Mouse (Mus musculus): ENCODE results near the gene Lyve1. TPM values are rescaled to one million over a fixed set of nuclear protein-coding genes. Genes with fewer than 3 reads are reported as not detected.

Lyve1 gene
- polyA plus RNA-seq, 1 experiment from 2014 or later: 13.8 TPM

DNA sequence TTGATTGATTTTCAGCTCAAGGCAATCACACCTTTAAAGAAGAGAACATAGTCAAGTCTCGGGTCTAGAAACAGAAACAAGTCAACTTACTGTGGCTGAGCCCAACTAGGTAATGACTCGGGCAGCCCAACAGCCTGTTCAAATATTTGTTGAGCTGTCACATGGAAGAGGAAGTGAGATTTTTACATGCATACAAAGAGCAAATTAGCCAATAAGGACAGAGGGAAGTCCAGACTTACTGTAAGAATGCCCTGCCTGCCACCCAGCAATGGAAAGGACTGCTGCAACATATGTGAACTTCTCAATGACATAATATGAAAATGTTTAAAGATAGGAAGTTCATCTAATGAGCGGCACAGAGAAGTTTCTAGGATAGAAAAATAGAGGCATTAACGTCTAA is 22.7 kb downstream of the Lyve1 start:
- no peaks in the 10 kb centered on the region for H3K36me3 ChIP-seq (ENCODE audit: control insufficient read depth, insufficient read depth, low read length)
- H3K4me2 ChIP-seq (ENCODE audit: low read depth, low read length): no peak overlapping the region
- 0 out of 2 replicates have a peak, but pooled peaks cover 3% of the 10 kb centered on the region for H3K4me1 ChIP-seq (ENCODE audit: control insufficient read depth, insufficient read depth, low read length)
- no peak overlapping the region for H3K27ac ChIP-seq (ENCODE audit: low read length)
- no peaks in the 10 kb centered on the region for H3K27me3 ChIP-seq (replicated peaks; ENCODE audit: control insufficient read depth, insufficient read depth, low read length)
- no peak overlapping the region for H3K9ac ChIP-seq (ENCODE audit: low read depth, low read length)
- H3K9me3 ChIP-seq (ENCODE audit: control insufficient read depth, low read length): no peaks in the 10 kb centered on the region
- WGBS: 49% methylated on average over 4 of the region's 4 CpGs
- no peak for ATAC-seq
- no peak overlapping the region for H3K4me3 ChIP-seq (ENCODE audit: low read length)

DNA sequence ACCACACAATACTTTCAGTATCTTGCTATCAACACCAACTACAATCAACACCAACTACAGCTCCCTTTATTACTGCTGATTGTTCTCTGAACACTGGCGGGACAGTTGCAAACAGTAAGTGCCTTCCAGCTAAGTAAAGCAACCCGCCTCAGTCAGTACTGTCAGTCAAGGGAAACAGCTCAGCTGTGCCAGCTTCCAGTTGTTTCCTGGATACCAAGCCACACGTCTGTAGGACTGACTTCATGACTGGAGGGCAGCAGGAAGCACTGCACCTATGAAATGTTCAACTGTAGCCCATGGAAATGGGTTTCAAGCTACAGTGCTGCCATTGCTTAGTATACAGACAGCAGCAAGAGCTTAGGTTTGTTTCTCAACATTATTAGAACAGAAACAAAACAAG is 28.5 kb downstream of the Lyve1 start:
- Histone ChIP-seq H3K4me1 (ENCODE audit: control insufficient read depth, insufficient read depth, low read length) (no peaks in the 10 kb centered on the region), H3K27me3 (replicated peaks; ENCODE audit: control insufficient read depth, insufficient read depth, low read length) (no peaks in the 10 kb centered on the region), H3K9me3 (ENCODE audit: control insufficient read depth, low read length) (no peaks in the 10 kb centered on the region), H3K4me3 (ENCODE audit: low read length) (no peak overlapping the region), H3K36me3 (ENCODE audit: control insufficient read depth, insufficient read depth, low read length) (peaks cover 5% of the 10 kb centered on the region; the same call in 1 of the 2 replicates), H3K4me2 (ENCODE audit: low read depth, low read length) (no peak overlapping the region), H3K27ac (ENCODE audit: low read length) (no peak overlapping the region), H3K9ac (ENCODE audit: low read depth, low read length) (no peak overlapping the region)
- peak; percentile 44; the same call in 1 of the 2 replicates for ATAC-seq
- WGBS: 57% methylated on average over 3 of the region's 3 CpGs

DNA sequence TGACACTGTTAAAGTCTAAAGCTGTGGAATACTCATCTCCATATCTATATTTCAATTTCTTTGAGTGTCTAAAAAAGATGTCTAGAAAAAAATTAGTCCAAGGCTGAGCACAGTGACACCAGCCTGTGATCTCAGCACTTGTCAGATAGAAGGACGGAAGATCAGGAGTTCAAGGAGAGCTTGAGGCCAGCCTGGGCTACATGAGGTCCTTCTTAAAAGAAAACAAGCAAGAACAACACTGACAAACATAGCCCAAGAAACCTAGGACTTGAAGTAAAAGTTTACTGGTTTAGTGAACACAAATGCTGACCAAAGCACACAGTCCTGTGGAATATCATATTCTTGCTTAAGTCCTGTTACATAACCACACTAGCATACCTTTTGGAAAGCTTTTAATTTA is 29.0 kb downstream of the Lyve1 start:
- no peaks in the 10 kb centered on the region for H3K27me3 ChIP-seq (replicated peaks; ENCODE audit: control insufficient read depth, insufficient read depth, low read length)
- no peaks in the 10 kb centered on the region for H3K4me1 ChIP-seq (ENCODE audit: control insufficient read depth, insufficient read depth, low read length)
- H3K4me2 ChIP-seq (ENCODE audit: low read depth, low read length): no peak overlapping the region
- no peak overlapping the region for H3K27ac ChIP-seq (ENCODE audit: low read length)
- H3K4me3 ChIP-seq (ENCODE audit: low read length): no peak overlapping the region
- WGBS: 85% methylated on average over 1 of the region's 1 CpGs
- peaks cover 5% of the 10 kb centered on the region; the same call in 1 of the 2 replicates for H3K36me3 ChIP-seq (ENCODE audit: control insufficient read depth, insufficient read depth, low read length)
- H3K9me3 ChIP-seq (ENCODE audit: control insufficient read depth, low read length): no peaks in the 10 kb centered on the region
- ATAC-seq: no peak
- H3K9ac ChIP-seq (ENCODE audit: low read depth, low read length): no peak overlapping the region

DNA sequence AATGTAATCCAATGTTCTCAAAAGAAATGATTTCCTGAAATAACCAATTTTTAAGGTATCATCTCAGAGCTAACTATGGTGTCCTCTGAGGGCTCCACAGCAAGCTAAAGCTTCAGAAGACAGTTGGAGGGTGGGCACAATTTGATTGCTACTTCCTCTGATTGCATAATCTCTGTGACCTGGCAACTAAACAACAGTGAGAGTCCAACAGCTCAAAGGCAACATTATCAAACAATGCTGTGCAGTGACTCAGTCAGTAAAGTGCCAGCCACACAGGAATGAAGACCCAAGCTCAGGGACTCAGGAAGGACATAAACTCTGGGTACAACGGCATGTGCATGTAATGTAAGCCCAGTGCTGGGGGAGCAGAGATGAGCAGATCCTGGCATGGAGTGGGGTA is 30.0 kb downstream of the Lyve1 start:
- Histone ChIP-seq H3K4me2 (ENCODE audit: low read depth, low read length) (no peak overlapping the region), H3K9me3 (ENCODE audit: control insufficient read depth, low read length) (no peaks in the 10 kb centered on the region), H3K27me3 (replicated peaks; ENCODE audit: control insufficient read depth, insufficient read depth, low read length) (no peaks in the 10 kb centered on the region), H3K4me1 (ENCODE audit: control insufficient read depth, insufficient read depth, low read length) (no peaks in the 10 kb centered on the region), H3K36me3 (ENCODE audit: control insufficient read depth, insufficient read depth, low read length) (peaks cover 5% of the 10 kb centered on the region; the same call in 1 of the 2 replicates), H3K4me3 (ENCODE audit: low read length) (no peak overlapping the region), H3K9ac (ENCODE audit: low read depth, low read length) (no peak overlapping the region), H3K27ac (ENCODE audit: low read length) (no peak overlapping the region)
- no peak for ATAC-seq
- 96% methylated on average over 1 of the region's 1 CpGs for WGBS

DNA sequence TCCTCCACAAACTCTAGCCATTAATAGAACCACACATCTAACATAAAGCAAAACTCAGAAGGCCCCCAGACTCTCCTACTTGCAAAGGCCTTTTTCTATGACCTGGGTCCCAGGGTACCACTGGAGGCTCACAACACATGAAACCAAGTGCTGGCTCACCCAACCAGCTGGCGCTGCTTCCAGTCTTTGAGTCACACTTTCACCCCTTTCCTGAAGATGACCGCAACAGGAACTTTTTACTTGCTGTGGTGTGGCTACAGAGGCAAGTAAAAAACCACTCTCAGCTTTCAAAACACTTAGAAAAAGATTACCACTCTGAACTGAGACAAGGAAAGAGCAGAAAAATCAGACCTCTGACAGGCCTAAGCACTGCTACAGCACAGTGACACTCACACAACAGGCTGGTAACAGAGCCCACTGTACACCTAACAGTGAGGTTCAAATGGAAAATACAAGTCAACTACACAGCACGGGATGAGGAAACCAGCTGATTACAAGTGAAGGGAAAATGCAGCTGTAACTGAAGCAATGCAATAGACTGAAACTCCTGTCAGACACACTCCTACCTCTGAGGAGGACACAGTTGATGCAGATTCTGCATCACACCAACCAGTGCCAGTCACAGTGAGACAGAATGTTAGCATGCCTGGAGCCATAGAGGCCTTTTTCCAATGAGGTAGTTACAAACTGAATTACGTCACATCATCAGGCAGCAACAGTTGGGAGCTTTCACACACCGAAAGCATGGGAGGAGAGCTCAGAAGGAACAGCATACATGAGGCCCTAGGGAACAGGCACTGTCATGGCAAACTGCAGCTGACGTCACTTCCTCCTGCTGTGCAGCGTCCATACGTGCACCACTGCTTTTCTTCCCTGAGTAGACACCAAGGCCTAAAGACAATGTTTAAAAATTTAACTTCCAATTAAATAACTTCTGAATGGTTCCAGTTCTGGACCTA is 38.8 kb downstream of the Lyve1 start:
- Histone ChIP-seq H3K9me3 (ENCODE audit: control insufficient read depth, low read length) (no peaks in the 10 kb centered on the region), H3K36me3 (ENCODE audit: control insufficient read depth, insufficient read depth, low read length) (peaks cover 3% of the 10 kb centered on the region; the same call in 1 of the 2 replicates), H3K9ac (ENCODE audit: low read depth, low read length) (no peak overlapping the region), H3K27me3 (replicated peaks; ENCODE audit: control insufficient read depth, insufficient read depth, low read length) (no peaks in the 10 kb centered on the region), H3K4me3 (ENCODE audit: low read length) (no peak overlapping the region), H3K27ac (ENCODE audit: low read length) (no peak overlapping the region), H3K4me2 (ENCODE audit: low read depth, low read length) (no peak overlapping the region), H3K4me1 (ENCODE audit: control insufficient read depth, insufficient read depth, low read length) (no peaks in the 10 kb centered on the region)
- 82% methylated on average over 8 of the region's 8 CpGs for WGBS
- no peak for ATAC-seq

DNA sequence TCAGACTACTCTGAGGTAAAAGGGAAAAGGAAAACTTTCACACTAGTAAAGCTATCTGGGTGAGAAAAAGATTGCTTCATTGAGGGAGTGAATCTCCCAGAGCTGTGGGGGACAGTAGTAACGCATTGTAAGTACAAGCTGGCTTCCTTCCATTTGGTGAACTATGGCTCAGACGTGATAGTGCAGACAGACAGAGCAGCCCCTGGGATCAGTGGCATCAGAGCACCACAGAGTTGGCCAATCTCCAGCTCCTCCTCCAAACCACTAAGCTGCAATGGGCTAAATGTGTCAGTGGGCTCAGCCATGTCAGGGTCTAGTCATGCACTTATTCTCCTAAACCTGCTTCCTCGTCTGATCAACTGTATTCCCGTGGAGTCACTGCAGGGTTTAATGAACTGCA is 39.4 kb downstream of the Lyve1 start:
- no peak for ATAC-seq
- WGBS: 69% methylated on average over 4 of the region's 4 CpGs
- H3K9ac ChIP-seq (ENCODE audit: low read depth, low read length): no peak overlapping the region

DNA sequence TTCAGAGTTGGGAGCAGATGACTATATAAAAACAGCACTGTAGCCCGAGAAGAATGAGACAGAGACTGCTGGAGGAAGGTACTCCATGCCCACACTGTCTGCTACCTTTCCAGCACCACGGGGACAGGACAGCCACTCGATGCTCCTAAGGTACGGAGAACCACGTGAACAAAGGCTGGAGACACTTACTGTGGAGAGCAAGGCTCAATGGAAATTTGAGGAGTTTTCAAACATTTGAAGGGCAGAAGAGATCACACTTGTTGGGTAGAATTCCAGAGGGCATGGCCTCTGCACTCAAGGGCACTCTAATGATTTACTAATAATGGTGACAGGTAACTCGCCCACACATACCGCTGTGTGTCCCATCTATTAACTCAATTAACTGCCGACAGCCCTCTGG is 40.0 kb downstream of the Lyve1 start:
- H3K9ac ChIP-seq (ENCODE audit: low read depth, low read length): no peak overlapping the region
- H3K27me3 ChIP-seq (replicated peaks; ENCODE audit: control insufficient read depth, insufficient read depth, low read length): no peaks in the 10 kb centered on the region
- H3K4me3 ChIP-seq (ENCODE audit: low read length): no peak overlapping the region
- H3K27ac ChIP-seq (ENCODE audit: low read length): no peak overlapping the region
- no peak overlapping the region for H3K4me2 ChIP-seq (ENCODE audit: low read depth, low read length)
- H3K36me3 ChIP-seq (ENCODE audit: control insufficient read depth, insufficient read depth, low read length): peaks cover 3% of the 10 kb centered on the region; the same call in 1 of the 2 replicates
- H3K9me3 ChIP-seq (ENCODE audit: control insufficient read depth, low read length): no peaks in the 10 kb centered on the region
- no peaks in the 10 kb centered on the region for H3K4me1 ChIP-seq (ENCODE audit: control insufficient read depth, insufficient read depth, low read length)
- ATAC-seq: no peak
- WGBS: 79% methylated on average over 8 of the region's 8 CpGs

More for the DNA sequence above, 39.4 kb downstream of the Lyve1 start:
- Histone ChIP-seq H3K27me3 (replicated peaks; ENCODE audit: control insufficient read depth, insufficient read depth, low read length) (no peaks in the 10 kb centered on the region), H3K27ac (ENCODE audit: low read length) (no peak overlapping the region), H3K9me3 (ENCODE audit: control insufficient read depth, low read length) (no peaks in the 10 kb centered on the region), H3K36me3 (ENCODE audit: control insufficient read depth, insufficient read depth, low read length) (peaks cover 3% of the 10 kb centered on the region; the same call in 1 of the 2 replicates), H3K4me3 (ENCODE audit: low read length) (no peak overlapping the region), H3K4me1 (ENCODE audit: control insufficient read depth, insufficient read depth, low read length) (no peaks in the 10 kb centered on the region), H3K4me2 (ENCODE audit: low read depth, low read length) (no peak overlapping the region)

DNA sequence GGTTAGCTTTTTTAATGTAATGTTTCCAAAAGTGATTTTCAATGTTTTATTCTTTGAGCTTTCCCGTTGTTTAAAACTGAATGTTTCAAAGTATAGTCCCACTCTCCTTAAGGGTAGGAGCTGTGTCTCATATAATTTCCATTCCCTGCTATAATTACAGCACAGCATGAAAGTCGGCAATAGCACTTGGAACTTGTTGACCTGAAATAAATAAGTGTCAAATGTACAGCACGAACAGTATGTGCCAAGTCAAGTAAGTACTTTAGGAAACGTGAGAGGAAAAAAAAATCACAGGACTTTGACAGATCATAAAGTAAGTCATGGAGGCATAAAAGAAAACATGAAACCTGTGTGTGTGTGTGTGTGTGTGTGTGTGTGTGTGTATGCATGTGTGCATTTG is 41.0 kb downstream of the Lyve1 start:
- peaks cover 3% of the 10 kb centered on the region; the same call in 1 of the 2 replicates for H3K36me3 ChIP-seq (ENCODE audit: control insufficient read depth, insufficient read depth, low read length)
- H3K4me2 ChIP-seq (ENCODE audit: low read depth, low read length): no peak overlapping the region
- no peak overlapping the region for H3K9ac ChIP-seq (ENCODE audit: low read depth, low read length)
- H3K27me3 ChIP-seq (replicated peaks; ENCODE audit: control insufficient read depth, insufficient read depth, low read length): no peaks in the 10 kb centered on the region
- H3K4me3 ChIP-seq (ENCODE audit: low read length): no peak overlapping the region
- H3K9me3 ChIP-seq (ENCODE audit: control insufficient read depth, low read length): no peaks in the 10 kb centered on the region
- no peak overlapping the region for H3K27ac ChIP-seq (ENCODE audit: low read length)
- no peaks in the 10 kb centered on the region for H3K4me1 ChIP-seq (ENCODE audit: control insufficient read depth, insufficient read depth, low read length)
- ATAC-seq: no peak
- WGBS: 44% methylated on average over 4 of the region's 4 CpGs

DNA sequence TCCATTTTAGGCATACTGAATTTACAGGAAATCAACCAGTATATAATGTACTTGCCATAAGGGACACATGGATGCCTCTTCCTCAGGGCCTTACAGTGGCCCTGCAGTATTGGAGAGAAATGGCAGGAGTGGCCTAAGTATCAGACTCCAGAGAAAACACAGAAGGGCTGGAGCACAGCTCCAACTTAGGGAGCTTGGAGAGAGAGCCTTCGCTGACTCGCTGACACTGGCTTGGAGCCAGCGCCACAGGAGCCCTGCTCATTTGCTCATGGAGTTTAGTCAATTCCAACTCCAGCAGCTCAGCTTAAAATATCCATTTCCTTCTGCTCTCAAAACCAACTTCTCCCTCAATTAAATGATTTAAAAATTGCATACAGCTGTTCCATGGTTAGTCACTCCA is 41.4 kb downstream of the Lyve1 start:
- no peak overlapping the region for H3K4me3 ChIP-seq (ENCODE audit: low read length)
- H3K4me2 ChIP-seq (ENCODE audit: low read depth, low read length): no peak overlapping the region
- WGBS: 38% methylated on average over 3 of the region's 3 CpGs
- no peak overlapping the region for H3K27ac ChIP-seq (ENCODE audit: low read length)
- no peak overlapping the region for H3K9ac ChIP-seq (ENCODE audit: low read depth, low read length)
- 0 out of 2 replicates have a peak, but pooled peaks have one; percentile 36 for ATAC-seq
- H3K4me1 ChIP-seq (ENCODE audit: control insufficient read depth, insufficient read depth, low read length): no peaks in the 10 kb centered on the region
- H3K27me3 ChIP-seq (replicated peaks; ENCODE audit: control insufficient read depth, insufficient read depth, low read length): no peaks in the 10 kb centered on the region
- peaks cover 2% of the 10 kb centered on the region; the same call in 1 of the 2 replicates for H3K36me3 ChIP-seq (ENCODE audit: control insufficient read depth, insufficient read depth, low read length)
- H3K9me3 ChIP-seq (ENCODE audit: control insufficient read depth, low read length): no peaks in the 10 kb centered on the region

Measured in intestine, embryonic 16.5 days (tissue).